In genomic region chr11:88689831-88690459, GRCm38 (mm10) we compare ENCODE assay signal across 8 mouse cellular contexts. TPM values are rescaled to one million over a fixed set of nuclear protein-coding genes. Genes with fewer than 3 reads are reported as not detected.
DNase-seq lines count a peak whose midpoint lies in the region; ATAC-seq and TF ChIP-seq lines count a peak whose summit lies in the region.

No protein-coding gene starts in this region.

- H3K36me3 ChIP-seq in liver, embryonic 11.5 days (ENCODE audit: control insufficient read depth, insufficient read depth, low read length): peaks cover 4% of the 10 kb centered on the region; the same call in 1 of the 2 replicates
- H3K36me3 ChIP-seq in embryonic facial prominence, embryonic 10.5 days (replicated peaks): peaks cover 50% of the 10 kb centered on the region
- H3K36me3 ChIP-seq in kidney, embryonic 15.5 days: peaks cover 24% of the 10 kb centered on the region
- no peaks in the 10 kb centered on the region for H3K36me3 ChIP-seq in neural tube, embryonic 14.5 days (ENCODE audit: control insufficient read depth, insufficient read depth, low read length)

- ATAC-seq in liver, embryonic 11.5 days (replicated peaks; ENCODE audit: low FRiP score): no peak
- ATAC-seq in kidney, embryonic 15.5 days (replicated peaks; ENCODE audit: low FRiP score): no peak
- no peak for ATAC-seq in neural tube, embryonic 14.5 days (ENCODE audit: low read depth)
- ATAC-seq in inflammation-experienced regulatory T-cells, adult 6 months: no peak
- no peak for ATAC-seq in CD4-positive, CD25-positive, alpha-beta regulatory T cell, adult 4 months

- 50% methylated on average over 14 of the region's 14 CpGs for WGBS in liver, embryonic 11.5 days
- 6% methylated on average over 14 of the region's 14 CpGs for WGBS in embryonic facial prominence, embryonic 10.5 days
- WGBS in kidney, embryonic 15.5 days: 18% methylated on average over 14 of the region's 14 CpGs
- WGBS in neural tube, embryonic 14.5 days: 11% methylated on average over 14 of the region's 14 CpGs
- 46% methylated on average over 14 of the region's 14 CpGs for WGBS in lung, adult 2 months

- peaks cover 38% of the 10 kb centered on the region for H3K4me1 ChIP-seq in liver, embryonic 11.5 days (replicated peaks; ENCODE audit: control insufficient read depth, insufficient read depth, low read length)
- peaks cover 94% of the 10 kb centered on the region for H3K4me1 ChIP-seq in embryonic facial prominence, embryonic 10.5 days
- H3K4me1 ChIP-seq in kidney, embryonic 15.5 days: peaks cover 94% of the 10 kb centered on the region
- H3K4me1 ChIP-seq in neural tube, embryonic 14.5 days (ENCODE audit: control insufficient read depth, insufficient read depth, low read length): peaks cover 56% of the 10 kb centered on the region
- H3K4me1 ChIP-seq in lung, adult 2 months (ENCODE audit: control insufficient read depth, insufficient read depth, low read length): peaks cover 16% of the 10 kb centered on the region

- peak overlapping the region; percentile 53 for H3K27ac ChIP-seq in liver, embryonic 11.5 days (ENCODE audit: low read depth, low read length)
- H3K27ac ChIP-seq in embryonic facial prominence, embryonic 10.5 days (replicated peaks): peak overlapping the region; percentile 84
- peak overlapping the region; percentile 88 for H3K27ac ChIP-seq in kidney, embryonic 15.5 days
- 0 out of 2 replicates have a peak overlapping the region, but pooled peaks have one; percentile 0 for H3K27ac ChIP-seq in neural tube, embryonic 14.5 days (ENCODE audit: low read depth, low read length)

- peak overlapping the region; percentile 33; the same call in 1 of the 2 replicates for H3K4me2 ChIP-seq in liver, embryonic 11.5 days
- H3K4me2 ChIP-seq in kidney, embryonic 15.5 days: peak overlapping the region; percentile 20; the same call in 1 of the 2 replicates
- H3K4me2 ChIP-seq in neural tube, embryonic 14.5 days (ENCODE audit: low read depth, low read length): no peak overlapping the region

- no peak for TF ChIP-seq POLR2A in lung, adult 2 months (IDR thresholded peaks at IDR 0.05; ENCODE audit: borderline replicate concordance, extremely low read depth, low read depth, low read length)

- TF ChIP-seq CTCF in lung, adult 2 months (IDR thresholded peaks at IDR 0.05; ENCODE audit: insufficient read depth, low read length): no peak

- H3K27me3 ChIP-seq in liver, embryonic 11.5 days (replicated peaks; ENCODE audit: control insufficient read depth, insufficient read depth, low read length): no peaks in the 10 kb centered on the region
- H3K27me3 ChIP-seq in embryonic facial prominence, embryonic 10.5 days (replicated peaks; ENCODE audit: low read depth, poor library complexity, severe bottlenecking): no peaks in the 10 kb centered on the region
- H3K27me3 ChIP-seq in kidney, embryonic 15.5 days: no peaks in the 10 kb centered on the region
- H3K27me3 ChIP-seq in neural tube, embryonic 14.5 days (ENCODE audit: control insufficient read depth, insufficient read depth, low read length): no peaks in the 10 kb centered on the region

- H3K9me3 ChIP-seq in liver, embryonic 11.5 days (ENCODE audit: control insufficient read depth, low read length): no peaks in the 10 kb centered on the region
- H3K9me3 ChIP-seq in embryonic facial prominence, embryonic 10.5 days: no peaks in the 10 kb centered on the region
- H3K9me3 ChIP-seq in kidney, embryonic 15.5 days (replicated peaks): no peaks in the 10 kb centered on the region
- no peaks in the 10 kb centered on the region for H3K9me3 ChIP-seq in neural tube, embryonic 14.5 days (ENCODE audit: control insufficient read depth, low read length)

- H3K4me3 ChIP-seq in liver, embryonic 11.5 days (ENCODE audit: low read depth, low read length): no peak overlapping the region
- H3K4me3 ChIP-seq in embryonic facial prominence, embryonic 10.5 days: peak overlapping the region; percentile 35; the same call in 1 of the 2 replicates
- H3K4me3 ChIP-seq in kidney, embryonic 15.5 days (replicated peaks): no peak overlapping the region
- H3K4me3 ChIP-seq in neural tube, embryonic 14.5 days (ENCODE audit: low read depth, low read length): no peak overlapping the region
- H3K4me3 ChIP-seq in lung, adult 2 months (replicated peaks; ENCODE audit: extremely low read depth, low read depth, low read length): no peak overlapping the region

- no peak for DNase-seq in liver, embryonic 11.5 days (ENCODE audit: low spot score)
- no peak for DNase-seq in liver
- DNase-seq in embryonic facial prominence, embryonic 10.5 days (ENCODE audit: low spot score): peak; percentile 74
- DNase-seq in lung, adult 2 months: no peak

- peak overlapping the region; percentile 30; the same call in 1 of the 2 replicates for H3K9ac ChIP-seq in liver, embryonic 11.5 days (ENCODE audit: low read depth, low read length)
- H3K9ac ChIP-seq in kidney, embryonic 15.5 days: no peak overlapping the region
- H3K9ac ChIP-seq in neural tube, embryonic 14.5 days (replicated peaks; ENCODE audit: low read depth, low read length): no peak overlapping the region

RNA-seq across cellular contexts. Expression of gene Msi2, which starts 28.4 kb away (rescaled TPM):
- 7.1 and 8.2 TPM in 2 replicates for polyA plus RNA-seq in liver, embryonic 11.5 days (2014; fragmentation: Nextera tagmentation; extraction: Ambion mirVana)
- polyA plus RNA-seq in embryonic facial prominence, embryonic 10.5 days (2016; fragmentation: Nextera tagmentation; extraction: Ambion mirVana): 20.2 and 22.6 TPM in 2 replicates
- 29.1 and 29.3 TPM in 2 replicates for polyA plus RNA-seq in kidney, embryonic 15.5 days (2015; fragmentation: Nextera tagmentation; extraction: Ambion mirVana)
- 20.0 and 25.6 TPM in 2 replicates for polyA plus RNA-seq in neural tube, embryonic 14.5 days (2014; fragmentation: Nextera tagmentation; extraction: Ambion mirVana)
- polyA plus RNA-seq in inflammation-experienced regulatory T-cells, adult 6 months (2017; shearing (Covaris generic)): 10 to 100 TPM; 23.6 to 30.8 (median 26.0) TPM
- 10 to 100 TPM; 23.8 to 31.3 TPM for polyA plus RNA-seq in CD4-positive, CD25-positive, alpha-beta regulatory T cell, adult 4 months (2017; shearing (Covaris generic))
- 28.6 and 29.5 TPM in 2 replicates for polyA plus RNA-seq in lung, adult 2 months (2012; rRNA removed)

Comparison
In these comparisons a context has a peak if more than half of its experiments do, and no peak if none do; other contexts are left out.
1. H3K27ac ChIP-seq: peak in every context shown above with its lines; median percentile 88 in kidney, embryonic 15.5 days; 84 in embryonic facial prominence, embryonic 10.5 days; 53 in liver, embryonic 11.5 days; 0 in neural tube, embryonic 14.5 days.